Mouse (Mus musculus) embryonic fibroblast, embryonic 13.5 days (primary cell): Measurements from ENCODE around the gene Catip. TPM values are rescaled to one million over a fixed set of nuclear protein-coding genes. Genes with fewer than 3 reads are reported as not detected.
"Not testable (repeated sequence)": the region's sequence is repeated elsewhere in the genome, so short reads cannot be mapped to it uniquely, and the experiment has no call there.

Experiments used
- H3K27ac ChIP-seq: 2 replicates; pipeline ENCODE4 v1.5.1; 2012; ENCODE audit warnings: low read length, control low read depth, inconsistent platforms; ENCODE audit not compliant: insufficient read depth
- H3K4me1 ChIP-seq: 2 replicates; pipeline ENCODE4 v1.6.1; 2011; ENCODE audit warnings: low read length; ENCODE audit not compliant: control insufficient read depth, insufficient read depth
- H3K4me3 ChIP-seq: 2 replicates; pipeline ENCODE4 v1.5.1; 2011; ENCODE audit warnings: mild to moderate bottlenecking, control low read depth, low read length; ENCODE audit not compliant: insufficient read depth
- CTCF ChIP-seq: IDR thresholded peaks from 2 replicates; pipeline ENCODE4 v1.5.1; 2011; ENCODE audit warnings: mild to moderate bottlenecking, control low read depth, low read length, moderate library complexity, borderline replicate concordance; ENCODE audit not compliant: insufficient read depth
- POLR2A ChIP-seq: IDR thresholded peaks from 2 replicates; pipeline ENCODE4 v1.6.1; 2011; ENCODE audit warnings: low read depth, mild to moderate bottlenecking, control low read depth, low read length, moderate library complexity
- polyA plus RNA-seq: library from polyadenylated mRNA; stranded (reverse); fragments of >200 nt; gene quantifications from 2 replicates; pipeline ENCODE4 v1.2.4, GENCODE M21; 2011; ENCODE audit warnings: low read depth; ENCODE audit not compliant: missing spikeins, insufficient read length

Catip gene
- polyA plus RNA-seq, 1 experiment: 3.6 TPM

GRCm38 (mm10) chr1:74332930-74333329, 29.0 kb upstream of the Catip start:
- Histone ChIP-seq H3K4me1 (peaks cover 6% of the 10 kb centered on the region; the same call in 1 of the 2 replicates), H3K4me3 (peak overlapping the region; percentile 51), H3K27ac (no peak overlapping the region)
- TF ChIP-seq CTCF (no peak), POLR2A (no peak)

DNA sequence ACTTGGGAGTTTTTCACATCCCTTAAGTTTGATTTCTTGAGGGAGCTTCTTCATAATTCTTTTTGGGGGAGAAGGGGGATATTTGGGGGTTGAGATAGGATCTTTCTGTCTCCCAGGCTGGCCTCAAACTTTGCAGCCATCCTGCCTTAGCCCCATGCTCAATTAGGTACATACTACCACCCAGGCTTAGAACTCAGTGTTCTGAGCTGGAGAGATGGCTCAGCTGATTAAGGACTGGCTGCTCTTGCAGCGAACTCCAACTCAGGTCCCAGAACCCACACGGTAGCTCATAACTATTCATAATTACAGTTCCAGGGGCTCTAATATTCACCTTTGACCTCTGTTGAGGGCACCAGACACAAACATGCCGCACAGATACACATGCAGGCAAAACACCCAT, 27.3 kb upstream of the Catip start:
- no peak overlapping the region for H3K4me3 ChIP-seq

DNA sequence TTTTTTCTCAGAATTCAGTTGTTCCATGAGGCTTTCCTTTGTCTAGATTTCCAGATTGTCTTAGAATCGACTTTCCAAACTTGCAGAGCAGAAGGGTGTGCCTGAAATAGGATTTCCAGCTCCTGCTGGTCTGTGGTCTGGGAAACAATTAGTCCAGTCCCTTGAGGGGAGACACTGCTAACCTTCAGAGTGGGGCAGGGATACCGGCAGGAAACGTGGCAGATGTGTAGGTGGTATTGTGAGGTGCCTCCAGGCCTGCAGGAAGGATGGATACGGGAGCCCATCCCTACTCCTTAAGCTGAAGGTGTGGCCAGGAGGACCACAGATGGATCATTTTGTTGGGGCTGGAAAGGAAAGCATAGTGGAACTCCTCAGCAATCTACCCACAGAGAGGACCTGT, 26.9 kb upstream of the Catip start:
- Histone ChIP-seq H3K4me1 (peaks cover 6% of the 10 kb centered on the region; the same call in 1 of the 2 replicates), H3K4me3 (no peak overlapping the region), H3K27ac (no peak overlapping the region)
- TF ChIP-seq POLR2A: no peak
- TF ChIP-seq CTCF: no peak

More for the DNA sequence above, 27.3 kb upstream of the Catip start:
- no peak for TF ChIP-seq POLR2A
- TF ChIP-seq CTCF: no peak
- Histone ChIP-seq H3K27ac (no peak overlapping the region), H3K4me1 (peaks cover 6% of the 10 kb centered on the region; the same call in 1 of the 2 replicates)

GRCm38 (mm10) chr1:74335436-74336170, 26.3 kb upstream of the Catip start:
- Histone ChIP-seq H3K4me3 (no peak overlapping the region), H3K4me1 (peaks cover 6% of the 10 kb centered on the region; the same call in 1 of the 2 replicates), H3K27ac (no peak overlapping the region)
- TF ChIP-seq POLR2A: no peak
- TF ChIP-seq CTCF: no peak

- TF ChIP-seq POLR2A (no peak), CTCF (no peak)
- H3K4me1 ChIP-seq: peaks cover 6% of the 10 kb centered on the region; the same call in 1 of the 2 replicates
- H3K27ac ChIP-seq: no peak overlapping the region
- H3K4me3 ChIP-seq: no peak overlapping the region
Observed at GRCm38 (mm10) chr1:74337241-74337771, 24.6 kb upstream of the Catip start.

DNA sequence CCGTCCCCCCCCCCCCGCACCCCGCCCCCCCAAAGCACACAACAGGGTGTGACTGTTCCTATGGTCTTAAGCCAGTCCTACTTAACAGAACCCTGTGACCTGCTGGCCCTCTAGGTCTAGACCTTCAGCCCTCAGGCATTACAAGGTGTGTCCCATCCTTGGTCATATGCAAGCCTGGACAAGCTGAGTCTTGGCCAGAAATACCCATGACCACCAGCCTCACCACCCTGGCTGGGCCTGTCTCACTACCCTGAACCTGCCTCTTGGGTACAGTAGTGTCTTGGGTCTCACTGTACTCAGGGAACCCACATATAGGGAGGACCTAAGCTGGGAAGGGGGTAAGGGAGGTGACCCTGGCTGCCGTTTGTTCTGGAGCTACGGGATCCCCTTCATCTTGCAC, 23.9 kb upstream of the Catip start:
- Histone ChIP-seq H3K4me1 (peaks cover 6% of the 10 kb centered on the region; the same call in 1 of the 2 replicates), H3K27ac (no peak overlapping the region), H3K4me3 (no peak overlapping the region)
- TF ChIP-seq CTCF: no peak
- TF ChIP-seq POLR2A: no peak

- Histone ChIP-seq H3K27ac (no peak overlapping the region), H3K4me1 (peaks cover 3% of the 10 kb centered on the region; the same call in 1 of the 2 replicates), H3K4me3 (no peak overlapping the region)
- TF ChIP-seq POLR2A (no peak), CTCF (no peak)
Observed at GRCm38 (mm10) chr1:74338626-74339025, 23.3 kb upstream of the Catip start.

DNA sequence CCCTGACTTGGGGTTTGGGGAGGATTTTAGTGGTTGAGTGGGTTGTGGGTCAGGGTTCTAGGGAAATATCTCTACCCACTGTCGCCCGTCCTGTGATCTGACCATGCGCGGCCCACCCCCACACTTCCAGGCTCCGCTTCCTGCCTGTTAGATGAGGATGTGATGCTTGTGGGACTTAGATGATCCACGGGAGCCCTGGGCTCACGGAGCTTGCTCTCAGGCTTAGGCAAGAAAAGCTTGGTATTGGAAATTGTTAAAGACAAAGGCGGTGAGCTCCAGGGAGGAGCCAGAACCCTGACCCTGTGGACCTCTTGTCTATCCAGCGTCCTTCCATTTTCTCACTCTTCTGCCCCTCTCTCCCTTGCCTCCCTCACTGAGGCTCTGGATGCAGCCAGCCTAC, 22.0 kb upstream of the Catip start:
- TF ChIP-seq POLR2A (no peak), CTCF (no peak)
- no peak overlapping the region for H3K4me3 ChIP-seq
- 0 out of 2 replicates have a peak, but pooled peaks cover 3% of the 10 kb centered on the region for H3K4me1 ChIP-seq
- H3K27ac ChIP-seq: no peak overlapping the region

DNA sequence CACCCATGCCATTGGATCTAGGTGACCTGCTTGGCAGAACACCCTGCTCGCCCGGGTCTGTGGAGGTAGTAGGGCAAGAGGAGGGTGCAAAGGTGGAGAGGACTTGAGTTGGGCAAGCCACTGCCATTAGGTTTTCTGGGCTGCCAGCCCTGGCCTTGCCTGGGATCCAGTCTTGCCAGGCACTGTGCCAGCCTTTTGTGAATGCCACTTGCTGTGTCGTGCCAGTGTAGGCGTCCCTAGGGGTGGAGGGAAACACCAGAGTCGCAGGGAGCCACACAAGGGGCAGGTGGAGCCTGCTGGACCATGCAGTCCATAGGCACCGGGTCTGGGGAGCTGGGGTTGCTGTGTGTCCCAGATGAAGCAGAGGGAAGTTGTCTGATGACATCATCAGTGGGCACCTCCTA, 21.5 kb upstream of the Catip start:
- Histone ChIP-seq H3K4me3 (no peak overlapping the region), H3K27ac (no peak overlapping the region), H3K4me1 (no peaks in the 10 kb centered on the region)
- TF ChIP-seq CTCF: no peak
- TF ChIP-seq POLR2A: no peak

GRCm38 (mm10) chr1:74340992-74341391, 20.9 kb upstream of the Catip start:
- not testable (repeated sequence) for H3K4me1 ChIP-seq, H3K27ac ChIP-seq, H3K4me3 ChIP-seq
